In genomic region chr10:81435436-81435835, GRCm38 (mm10) we compare ENCODE assay signal across 8 mouse cellular contexts. TPM values are rescaled to one million over a fixed set of nuclear protein-coding genes. Genes with fewer than 3 reads are reported as not detected.
DNase-seq lines count a peak whose midpoint lies in the region; ATAC-seq lines count a peak whose summit lies in the region.

No protein-coding gene starts in this region.

- H3K27ac ChIP-seq in midbrain, embryonic 11.5 days (ENCODE audit: low read depth, low read length) = no peak overlapping the region
- H3K27ac ChIP-seq in midbrain, embryonic 10.5 days (replicated peaks) = no peak overlapping the region
- H3K27ac ChIP-seq in midbrain, embryonic 14.5 days (replicated peaks; ENCODE audit: low read depth, low read length) = no peak overlapping the region

- peaks cover 15% of the 10 kb centered on the region for H3K27me3 ChIP-seq in midbrain, embryonic 11.5 days (ENCODE audit: control insufficient read depth, insufficient read depth, low read length)
- peaks cover 59% of the 10 kb centered on the region for H3K27me3 ChIP-seq in midbrain, embryonic 10.5 days (ENCODE audit: low read depth, poor library complexity, severe bottlenecking)
- no peaks in the 10 kb centered on the region for H3K27me3 ChIP-seq in midbrain, embryonic 14.5 days (ENCODE audit: control insufficient read depth, insufficient read depth, low read length)

- H3K36me3 ChIP-seq in midbrain, embryonic 11.5 days (ENCODE audit: control insufficient read depth, insufficient read depth, low read length) = no peaks in the 10 kb centered on the region
- H3K36me3 ChIP-seq in midbrain, embryonic 10.5 days = no peaks in the 10 kb centered on the region
- no peaks in the 10 kb centered on the region for H3K36me3 ChIP-seq in midbrain, embryonic 14.5 days (ENCODE audit: control insufficient read depth, insufficient read depth, low read length)

- H3K4me3 ChIP-seq in midbrain, embryonic 11.5 days (ENCODE audit: low read depth, low read length) = no peak overlapping the region
- H3K4me3 ChIP-seq in midbrain, embryonic 10.5 days = no peak overlapping the region
- H3K4me3 ChIP-seq in midbrain, embryonic 14.5 days (replicated peaks; ENCODE audit: low read depth, low read length) = no peak overlapping the region

- no peak overlapping the region for H3K4me2 ChIP-seq in midbrain, embryonic 11.5 days
- no peak overlapping the region for H3K4me2 ChIP-seq in midbrain, embryonic 14.5 days (ENCODE audit: low read length)

- H3K4me1 ChIP-seq in midbrain, embryonic 11.5 days (ENCODE audit: control insufficient read depth, insufficient read depth, low read length) = no peaks in the 10 kb centered on the region
- H3K4me1 ChIP-seq in midbrain, embryonic 10.5 days = peaks cover 30% of the 10 kb centered on the region
- H3K4me1 ChIP-seq in midbrain, embryonic 14.5 days (ENCODE audit: control insufficient read depth, insufficient read depth, low read length) = 0 out of 2 replicates have a peak, but pooled peaks cover 3% of the 10 kb centered on the region

- WGBS in midbrain, embryonic 11.5 days = 81% methylated on average over 3 of the region's 3 CpGs
- WGBS in midbrain, embryonic 10.5 days = 84% methylated on average over 3 of the region's 3 CpGs
- 68% methylated on average over 3 of the region's 3 CpGs for WGBS in midbrain, embryonic 14.5 days

- H3K9ac ChIP-seq in midbrain, embryonic 11.5 days (ENCODE audit: low read length) = no peak overlapping the region
- H3K9ac ChIP-seq in midbrain, embryonic 14.5 days (replicated peaks; ENCODE audit: low read length) = no peak overlapping the region

- DNase-seq in midbrain, embryonic 11.5 days (ENCODE audit: low spot score, missing footprints) = peak; percentile 77
- no peak for DNase-seq in midbrain, embryonic 10.5 days (ENCODE audit: low spot score)
- DNase-seq in cerebellum, adult 18-20 months = peak; percentile 85 to 88
- peak; percentile 71 for DNase-seq in gastrocnemius, postnatal 25 days
- peak; percentile 76 to 84 for DNase-seq in kidney, postnatal 4 days
- DNase-seq in midbrain, embryonic 14.5 days = peak; percentile 72
- DNase-seq in embryo, embryonic 9.5 days (ENCODE audit: extremely low spot score) = no peak
- DNase-seq in embryo, embryonic 11 days = no peak

- no peak for ATAC-seq in midbrain, embryonic 11.5 days (ENCODE audit: low FRiP score)
- no peak for ATAC-seq in midbrain, embryonic 14.5 days (ENCODE audit: low FRiP score, low TSS enrichment)

- H3K9me3 ChIP-seq in midbrain, embryonic 11.5 days (ENCODE audit: control insufficient read depth, low read length) = no peaks in the 10 kb centered on the region
- H3K9me3 ChIP-seq in midbrain, embryonic 10.5 days (replicated peaks) = no peaks in the 10 kb centered on the region
- H3K9me3 ChIP-seq in midbrain, embryonic 14.5 days (ENCODE audit: control insufficient read depth, low read length) = no peaks in the 10 kb centered on the region

RNA-seq across cellular contexts. Expression of gene Nfic, which starts 20.0 kb away (rescaled TPM):
- polyA plus RNA-seq in midbrain, embryonic 11.5 days (2014; fragmentation: Nextera tagmentation; extraction: Ambion mirVana) = 6.6 and 6.9 TPM in 2 replicates
- polyA plus RNA-seq in midbrain, embryonic 10.5 days (2016; fragmentation: Nextera tagmentation; extraction: Ambion mirVana) = 8.7 and 11.7 TPM in 2 replicates
- total RNA-seq in gastrocnemius, postnatal 25 days (2021) = 100 to 1,000 TPM; 215 to 268 TPM
- polyA plus RNA-seq in midbrain, embryonic 14.5 days (2014; fragmentation: Nextera tagmentation; extraction: Ambion mirVana) = 11.2 and 13.7 TPM in 2 replicates

RNA-seq across cellular contexts. Expression of gene Smim24, which starts 42.6 kb away (rescaled TPM):
- 2.3 and 2.7 TPM in 2 replicates for polyA plus RNA-seq in midbrain, embryonic 11.5 days (2014; fragmentation: Nextera tagmentation; extraction: Ambion mirVana)
- polyA plus RNA-seq in midbrain, embryonic 10.5 days (2016; fragmentation: Nextera tagmentation; extraction: Ambion mirVana) = 1.7 and 2.3 TPM in 2 replicates
- total RNA-seq in gastrocnemius, postnatal 25 days (2021) = under 1 TPM in 1 of 2 experiments, not detected in 1; 0.67 TPM
- 1.0 and 1.2 TPM in 2 replicates for polyA plus RNA-seq in midbrain, embryonic 14.5 days (2014; fragmentation: Nextera tagmentation; extraction: Ambion mirVana)

RNA-seq across cellular contexts. Expression of gene Gm48552, which starts 46.6 kb away (rescaled TPM):
- 0.20 and 0.47 TPM in 2 replicates for polyA plus RNA-seq in midbrain, embryonic 11.5 days (2014; fragmentation: Nextera tagmentation; extraction: Ambion mirVana)
- polyA plus RNA-seq in midbrain, embryonic 10.5 days (2016; fragmentation: Nextera tagmentation; extraction: Ambion mirVana) = 1.7 and 2.9 TPM in 2 replicates
- under 1 TPM in 1 of 2 experiments, not detected in 1; 0.59 TPM for total RNA-seq in gastrocnemius, postnatal 25 days (2021)
- 1.3 and 2.9 TPM in 2 replicates for polyA plus RNA-seq in midbrain, embryonic 14.5 days (2014; fragmentation: Nextera tagmentation; extraction: Ambion mirVana)

RNA-seq across cellular contexts. Expression of gene Celf5, which starts 47.1 kb away (rescaled TPM):
- polyA plus RNA-seq in midbrain, embryonic 11.5 days (2014; fragmentation: Nextera tagmentation; extraction: Ambion mirVana) = 10.0 and 13.1 TPM in 2 replicates
- 5.0 and 10.8 TPM in 2 replicates for polyA plus RNA-seq in midbrain, embryonic 10.5 days (2016; fragmentation: Nextera tagmentation; extraction: Ambion mirVana)
- under 1 TPM in 1 of 2 experiments, not detected in 1; 0.24 TPM for total RNA-seq in gastrocnemius, postnatal 25 days (2021)
- 61.3 and 117 TPM in 2 replicates for polyA plus RNA-seq in midbrain, embryonic 14.5 days (2014; fragmentation: Nextera tagmentation; extraction: Ambion mirVana)

RNA-seq across cellular contexts. Expression of gene Gm48551, which starts 51.2 kb away (rescaled TPM):
- polyA plus RNA-seq in midbrain, embryonic 11.5 days (2014; fragmentation: Nextera tagmentation; extraction: Ambion mirVana) = 2.7 and 2.9 TPM in 2 replicates
- polyA plus RNA-seq in midbrain, embryonic 10.5 days (2016; fragmentation: Nextera tagmentation; extraction: Ambion mirVana) = 2.9 and 3.4 TPM in 2 replicates
- 1 to 10 TPM in 1 of 2 experiments, under 1 TPM in 1; 0.78 to 1.0 TPM for total RNA-seq in gastrocnemius, postnatal 25 days (2021)
- 4.5 and 8.2 TPM in 2 replicates for polyA plus RNA-seq in midbrain, embryonic 14.5 days (2014; fragmentation: Nextera tagmentation; extraction: Ambion mirVana)

Comparison
In these comparisons a context has a peak if more than half of its experiments do, and no peak if none do; other contexts are left out.
1. DNase-seq: peak in midbrain, embryonic 11.5 days (single experiment), cerebellum, adult 18-20 months (2 of 2), gastrocnemius, postnatal 25 days (single experiment), kidney, postnatal 4 days (2 of 2) and midbrain, embryonic 14.5 days (single experiment); none in midbrain, embryonic 10.5 days (single experiment), embryo, embryonic 9.5 days (single experiment) and embryo, embryonic 11 days (single experiment).